Mouse (Mus musculus) forebrain, embryonic 12.5 days (tissue): ENCODE results near the gene Ube3b. TPM values are rescaled to one million over a fixed set of nuclear protein-coding genes. Genes with fewer than 3 reads are reported as not detected.

Experiments used
- ATAC-seq: fragments of 200-750 bp; cut with Nextera tagmentation; 2 replicates; pipeline ENCODE4 v1.8.0; 2017; ENCODE audit warnings: moderate TSS enrichment; ENCODE audit not compliant: low FRiP score
- H3K27ac ChIP-seq: fragments of 300-500 bp; sonication (generic); 2 replicates; pipeline ENCODE4 v1.5.1; 2016; ENCODE audit warnings: mild to moderate bottlenecking
- H3K27me3 ChIP-seq: fragments of 300-500 bp; sonication (generic); 2 replicates; pipeline ENCODE4 v1.6.1; 2016; ENCODE audit warnings: mild to moderate bottlenecking
- H3K36me3 ChIP-seq: fragments of 300-500 bp; sonication (generic); replicated peaks from 2 replicates; pipeline ENCODE4 v1.6.1; 2016; ENCODE audit warnings: mild to moderate bottlenecking
- H3K4me1 ChIP-seq: fragments of 300-500 bp; sonication (generic); 2 replicates; pipeline ENCODE4 v1.6.1; 2016
- H3K4me2 ChIP-seq: fragments of 300-500 bp; sonication (generic); 2 replicates; pipeline ENCODE4 v1.6.1; 2016; ENCODE audit warnings: mild to moderate bottlenecking, moderate library complexity
- H3K4me3 ChIP-seq: fragments of 300-500 bp; sonication (generic); replicated peaks from 2 replicates; pipeline ENCODE4 v1.5.1; 2016; ENCODE audit warnings: mild to moderate bottlenecking
- H3K9ac ChIP-seq: fragments of 300-500 bp; sonication (generic); 2 replicates; pipeline ENCODE4 v1.6.1; 2016; ENCODE audit warnings: mild to moderate bottlenecking
- H3K9me3 ChIP-seq: fragments of 300-500 bp; sonication (generic); 2 replicates; pipeline ENCODE4 v1.6.1; 2016
- WGBS: fragments of 180-500 bp; shearing (Covaris S2); methylation state at CpG from one replicate; pipeline ENCODE4 v1.1.7; 2016; 5-methylcytosine and 5-hydroxymethylcytosine counted together
- polyA plus RNA-seq: library from polyadenylated mRNA; unstranded; fragments of >200 nt; fragmentation: Nextera tagmentation; extraction: Ambion mirVana; gene quantifications from 2 replicates; pipeline ENCODE4 v1.2.1, GENCODE M21; 2016

The Ube3b gene
- polyA plus RNA-seq = 53.7 and 60.1 TPM in 2 replicates

- ATAC-seq = peak; percentile 96
- under 1% methylated on average over 73 of the region's 74 CpGs for WGBS
Measured at GRCm38 (mm10) chr5:114380209-114381012, at the start of gene Ube3b, which contains the start of gene Kctd10. Gene Ube3b, plus strand, starts transcription at chr5:114380607. Gene Kctd10, minus strand, starts transcription at chr5:114380508.

GRCm38 (mm10) chr5:114342996-114343395 is 37.4 kb upstream of the Ube3b start:
- Histone ChIP-seq H3K4me1 (no peaks in the 10 kb centered on the region), H3K36me3 (no peaks in the 10 kb centered on the region), H3K27me3 (no peaks in the 10 kb centered on the region), H3K9me3 (no peaks in the 10 kb centered on the region), H3K4me3 (no peak overlapping the region), H3K27ac (no peak overlapping the region), H3K4me2 (no peak overlapping the region), H3K9ac (no peak overlapping the region)
- 85% methylated on average over 5 of the region's 5 CpGs for WGBS
- no peak for ATAC-seq

More at GRCm38 (mm10) chr5:114380209-114381012, at the start of gene Ube3b, which contains the start of gene Kctd10:
- no peaks in the 10 kb centered on the region for H3K27me3 ChIP-seq
- peaks cover 42% of the 10 kb centered on the region for H3K4me1 ChIP-seq
- peak within 1 kb of the TSS; percentile 85 for H3K27ac ChIP-seq
- H3K9ac ChIP-seq = peak within 1 kb of the TSS; percentile 91
- H3K4me3 ChIP-seq = peak within 1 kb of the TSS; percentile 80
- peak within 1 kb of the TSS; percentile 87 for H3K4me2 ChIP-seq
- H3K9me3 ChIP-seq = no peaks in the 10 kb centered on the region
- H3K36me3 ChIP-seq = peaks cover 28% of the 10 kb centered on the region

GRCm38 (mm10) chr5:114343612-114344011 is 36.8 kb upstream of the Ube3b start:
- Histone ChIP-seq H3K27ac (no peak overlapping the region), H3K9ac (no peak overlapping the region), H3K27me3 (no peaks in the 10 kb centered on the region), H3K36me3 (no peaks in the 10 kb centered on the region), H3K4me2 (no peak overlapping the region), H3K9me3 (no peaks in the 10 kb centered on the region), H3K4me1 (no peaks in the 10 kb centered on the region), H3K4me3 (no peak overlapping the region)
- ATAC-seq = no peak
- WGBS = 89% methylated on average over 7 of the region's 7 CpGs

GRCm38 (mm10) chr5:114345538-114345937 is 34.9 kb upstream of the Ube3b start:
- Histone ChIP-seq H3K9me3 (no peaks in the 10 kb centered on the region), H3K4me2 (no peak overlapping the region)
- WGBS = 65% methylated on average over 3 of the region's 3 CpGs

DNA sequence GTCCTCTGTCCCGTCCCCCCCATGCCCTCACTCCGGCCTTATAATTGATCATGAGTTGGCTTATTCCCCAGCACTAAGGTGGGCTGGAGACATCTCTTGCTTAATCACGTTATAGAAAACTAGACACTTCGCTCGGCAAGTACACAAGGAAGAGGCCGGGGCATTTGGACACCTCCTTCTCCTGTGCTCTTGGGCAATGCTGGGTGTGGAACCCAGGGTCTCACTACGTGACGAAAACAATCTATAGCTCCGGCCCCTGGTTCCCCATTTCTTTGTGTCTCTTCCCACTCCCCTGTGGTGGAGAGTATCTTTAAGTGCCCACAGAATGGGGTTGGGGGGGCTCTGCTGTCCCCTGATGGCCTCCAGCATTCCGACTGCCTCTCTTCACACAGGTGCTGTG is 33.4 kb upstream of the Ube3b start:
- Histone ChIP-seq H3K4me1 (no peaks in the 10 kb centered on the region), H3K27ac (no peak overlapping the region), H3K4me3 (no peak overlapping the region), H3K36me3 (no peaks in the 10 kb centered on the region), H3K9ac (no peak overlapping the region), H3K4me2 (no peak overlapping the region), H3K9me3 (no peaks in the 10 kb centered on the region), H3K27me3 (no peaks in the 10 kb centered on the region)
- 84% methylated on average over 10 of the region's 10 CpGs for WGBS
- no peak for ATAC-seq

More at GRCm38 (mm10) chr5:114345538-114345937, 34.9 kb upstream of the Ube3b start:
- no peaks in the 10 kb centered on the region for H3K27me3 ChIP-seq
- no peaks in the 10 kb centered on the region for H3K4me1 ChIP-seq
- H3K27ac ChIP-seq = no peak overlapping the region
- no peak overlapping the region for H3K4me3 ChIP-seq
- no peak overlapping the region for H3K9ac ChIP-seq
- H3K36me3 ChIP-seq = no peaks in the 10 kb centered on the region
- ATAC-seq = no peak

- peaks cover under 1% of the 10 kb centered on the region; the same call in 1 of the 2 replicates for H3K4me1 ChIP-seq
- H3K27ac ChIP-seq = no peak overlapping the region
- H3K9ac ChIP-seq = no peak overlapping the region
- H3K4me2 ChIP-seq = no peak overlapping the region
- H3K9me3 ChIP-seq = no peaks in the 10 kb centered on the region
- 69% methylated on average over 10 of the region's 10 CpGs for WGBS
- H3K27me3 ChIP-seq = no peaks in the 10 kb centered on the region
- H3K36me3 ChIP-seq = no peaks in the 10 kb centered on the region
- ATAC-seq = no peak
- no peak overlapping the region for H3K4me3 ChIP-seq
Measured at GRCm38 (mm10) chr5:114351490-114351889, 28.9 kb upstream of the Ube3b start.

- Histone ChIP-seq H3K4me2 (no peak overlapping the region), H3K27me3 (no peaks in the 10 kb centered on the region), H3K4me3 (no peak overlapping the region), H3K36me3 (peaks cover 13% of the 10 kb centered on the region; the same call in 1 of the 2 replicates), H3K9ac (no peak overlapping the region), H3K4me1 (peaks cover 22% of the 10 kb centered on the region), H3K27ac (peak overlapping the region; percentile 46; the same call in 1 of the 2 replicates), H3K9me3 (no peaks in the 10 kb centered on the region)
- WGBS = 29% methylated on average over 7 of the region's 7 CpGs
- ATAC-seq = no peak
Measured at GRCm38 (mm10) chr5:114356250-114356935, 24.0 kb upstream of the Ube3b start.

- H3K27ac ChIP-seq = peak overlapping the region; percentile 46; the same call in 1 of the 2 replicates
- H3K9ac ChIP-seq = no peak overlapping the region
- no peak for ATAC-seq
- H3K27me3 ChIP-seq = no peaks in the 10 kb centered on the region
- H3K4me1 ChIP-seq = peaks cover 22% of the 10 kb centered on the region
- no peak overlapping the region for H3K4me3 ChIP-seq
- H3K4me2 ChIP-seq = no peak overlapping the region
- H3K36me3 ChIP-seq = peaks cover 21% of the 10 kb centered on the region; the same call in 1 of the 2 replicates
- H3K9me3 ChIP-seq = no peaks in the 10 kb centered on the region
- 59% methylated on average over 23 of the region's 23 CpGs for WGBS
Measured at GRCm38 (mm10) chr5:114356936-114357751, 23.3 kb upstream of the Ube3b start.

- no peaks in the 10 kb centered on the region for H3K27me3 ChIP-seq
- 69% methylated on average over 10 of the region's 10 CpGs for WGBS
- H3K4me3 ChIP-seq = no peak overlapping the region
- H3K4me2 ChIP-seq = no peak overlapping the region
- no peak overlapping the region for H3K9ac ChIP-seq
- no peaks in the 10 kb centered on the region for H3K9me3 ChIP-seq
- peaks cover 22% of the 10 kb centered on the region for H3K4me1 ChIP-seq
- H3K36me3 ChIP-seq = peaks cover 38% of the 10 kb centered on the region
- H3K27ac ChIP-seq = no peak overlapping the region
- ATAC-seq = no peak; the same call in 1 of the 2 replicates
Measured at GRCm38 (mm10) chr5:114358833-114359232, 21.6 kb upstream of the Ube3b start.

DNA sequence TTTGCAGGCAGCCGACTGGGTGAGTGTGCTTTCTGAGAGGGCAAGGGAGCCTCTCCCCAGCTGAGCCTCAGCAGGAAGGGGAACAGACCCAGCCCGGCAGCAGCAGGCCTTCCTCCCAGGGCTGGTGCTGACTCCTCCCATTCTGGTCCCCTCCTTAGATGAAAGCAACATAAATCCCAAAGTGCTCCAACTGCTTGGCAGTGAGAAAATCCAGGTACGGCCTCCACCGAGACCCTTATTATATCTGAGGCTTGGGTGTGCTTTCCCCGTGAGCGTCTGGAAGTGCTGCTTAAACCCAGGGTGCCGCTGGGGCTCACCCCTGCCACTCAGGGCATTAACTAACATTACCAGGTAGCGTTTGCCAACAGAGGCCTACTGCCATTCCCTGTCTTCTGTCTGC is 20.8 kb upstream of the Ube3b start:
- H3K9ac ChIP-seq = no peak overlapping the region
- H3K36me3 ChIP-seq = peaks cover 45% of the 10 kb centered on the region
- H3K4me1 ChIP-seq = peaks cover 22% of the 10 kb centered on the region
- H3K9me3 ChIP-seq = no peaks in the 10 kb centered on the region
- no peak overlapping the region for H3K4me2 ChIP-seq
- H3K27ac ChIP-seq = 0 out of 2 replicates have a peak overlapping the region, but pooled peaks have one; percentile 3
- no peaks in the 10 kb centered on the region for H3K27me3 ChIP-seq
- 74% methylated on average over 8 of the region's 8 CpGs for WGBS
- H3K4me3 ChIP-seq = no peak overlapping the region
- no peak for ATAC-seq

- Histone ChIP-seq H3K4me1 (peaks cover 22% of the 10 kb centered on the region), H3K4me3 (no peak overlapping the region), H3K27me3 (no peaks in the 10 kb centered on the region), H3K27ac (no peak overlapping the region), H3K4me2 (no peak overlapping the region), H3K9me3 (no peaks in the 10 kb centered on the region), H3K36me3 (peaks cover 59% of the 10 kb centered on the region), H3K9ac (no peak overlapping the region)
- WGBS = 86% methylated on average over 15 of the region's 15 CpGs
- no peak for ATAC-seq
Measured at GRCm38 (mm10) chr5:114360968-114361367, 19.4 kb upstream of the Ube3b start.
